ENCODE assay signal across 19 mouse cellular contexts in genomic region chr15:12877934-12878333, GRCm38 (mm10). TPM values are rescaled to one million over a fixed set of nuclear protein-coding genes. Genes with fewer than 3 reads are reported as not detected.
DNase-seq lines count a peak whose midpoint lies in the region; ATAC-seq and TF ChIP-seq lines count a peak whose summit lies in the region.
"Had no signal": no experiment of that assay in that cellular context is flagged by ENCODE, and none has a peak within 500 bp of the region (broad histone marks: within the 10 kb centered on the region; RNA-seq: fewer than 3 reads in every experiment).

No protein-coding gene starts in this region.

- no peak for TF ChIP-seq POLR2A in myocyte (IDR thresholded peaks at IDR 0.05; ENCODE audit: insufficient read length, low read depth)

- 93% methylated on average over 12 of the region's 12 CpGs for WGBS in heart, embryonic 10.5 days

- ATAC-seq in frontal cortex, adult (ENCODE audit: low TSS enrichment), result no peak
- ATAC-seq: activated CD4-positive, CD25-positive, alpha-beta regulatory T cell, adult 4 months; CD4-positive, CD25-positive, alpha-beta regulatory T cell, adult 4 months; Patski had no signal

- H3K4me1 ChIP-seq in heart, embryonic 10.5 days, result 0 out of 2 replicates have a peak, but pooled peaks cover 3% of the 10 kb centered on the region

- H3K4me3 ChIP-seq in heart, embryonic 10.5 days, result no peak overlapping the region
- no peak overlapping the region for H3K4me3 ChIP-seq in myocyte

- H3ac ChIP-seq in myocyte (ENCODE audit: control insufficient read depth, insufficient read length), result no peak overlapping the region

- peak; percentile 54 for DNase-seq in heart, embryonic 10.5 days (ENCODE audit: low spot score)
- DNase-seq in heart, postnatal 36 days, result no peak
- DNase-seq: adrenal gland, adult 2 months; adrenal gland, adult 8-10 months; adrenal gland, postnatal 10 days; adrenal gland, postnatal 14 days; adrenal gland, postnatal 25 days; adrenal gland, postnatal 36 days; B cell, adult 2 months; cerebellum, adult 11 months; cerebellum, adult 11-12 months; cerebellum, adult 18-20 months had no signal

- H3K4me2 ChIP-seq in myocyte (ENCODE audit: low read depth), result no peak overlapping the region

- H3K9me3 ChIP-seq in heart, embryonic 10.5 days, result no peaks in the 10 kb centered on the region
- H3K9me3 ChIP-seq: G1E had no signal

- intact Hi-C loops in heart, postnatal 36 days (cut with DNase I), result no loop called here

- peaks cover 72% of the 10 kb centered on the region for H3K36me3 ChIP-seq in heart, embryonic 10.5 days
- H3K36me3 ChIP-seq in myocyte (ENCODE audit: control insufficient read depth, insufficient read depth), result peaks cover 31% of the 10 kb centered on the region

- no peaks in the 10 kb centered on the region for H3K27me3 ChIP-seq in heart, embryonic 10.5 days (ENCODE audit: insufficient read depth, poor library complexity, severe bottlenecking)
- H3K27me3 ChIP-seq in myocyte (ENCODE audit: control insufficient read depth, insufficient read depth, insufficient read length), result no peaks in the 10 kb centered on the region
- H3K27me3 ChIP-seq: CH12.LX, Patski had no signal

- H3K27ac ChIP-seq in heart, embryonic 10.5 days, result no peak overlapping the region

- H3K79me2 ChIP-seq in myocyte (ENCODE audit: control insufficient read depth, insufficient read depth), result no peaks in the 10 kb centered on the region

TF ChIP-seq in myocyte, 11 proteins besides CTCF, POLR2A, EP300 and RAD21:
- TF ChIP-seq MYOD1 (IDR thresholded peaks at IDR 0.05; ENCODE audit: control insufficient read depth in 1 of 3, insufficient read length in 2 of 3, low read depth in 2 of 3), result peak in 1 of 3 experiments; percentile 64
- TF ChIP-seq REST (IDR thresholded peaks at IDR 0.05; ENCODE audit: insufficient read depth, insufficient read length), result no peak
- TF ChIP-seq POLR2AphosphoS2 (IDR thresholded peaks at IDR 0.05; ENCODE audit: insufficient read length, low read depth), result no peak
- TF ChIP-seq SRF (IDR thresholded peaks at IDR 0.05; ENCODE audit: control insufficient read depth, insufficient read length, low read depth), result no peak
- TF ChIP-seq MAX (IDR thresholded peaks at IDR 0.05; ENCODE audit: low read depth), result no peak
- TF ChIP-seq TCF12 (IDR thresholded peaks at IDR 0.05; ENCODE audit: insufficient read depth, poor library complexity, severe bottlenecking), result no peak
- no peak for TF ChIP-seq TCF3 (IDR thresholded peaks at IDR 0.05; ENCODE audit: insufficient read length, low read depth)
- no peak for TF ChIP-seq CEBPB (IDR thresholded peaks at IDR 0.05; ENCODE audit: insufficient read depth, poor library complexity, severe bottlenecking)
- TF ChIP-seq USF1 (IDR thresholded peaks at IDR 0.05; ENCODE audit: low read depth), result no peak
- no peak for TF ChIP-seq E2F4 (IDR thresholded peaks at IDR 0.05; ENCODE audit: insufficient read depth)
- TF ChIP-seq MYOG (IDR thresholded peaks at IDR 0.05; ENCODE audit: control insufficient read depth in 1 of 3, insufficient read depth in 1 of 3, insufficient read length in 2 of 3, low read depth in 2 of 3), result peak in 2 of 3 experiments; percentile 44 to 58

RNA-seq across cellular contexts. Expression of gene Drosha, which starts 53.3 kb away (rescaled TPM):
- 47.3 and 52.6 TPM in 2 replicates for polyA plus RNA-seq in heart, embryonic 10.5 days (2016; fragmentation: Nextera tagmentation; extraction: Ambion mirVana)
- 10 to 100 TPM; 35.8 to 39.0 TPM for total RNA-seq in heart, postnatal 36 days (2021)
- 40.4 TPM for polyA plus RNA-seq in myocyte (2012; fragmentation: generic; extraction: Trizol)

RNA-seq across cellular contexts. Expression of gene 6030458C11Rik, which starts 53.5 kb away (rescaled TPM):
- 39.8 and 42.3 TPM in 2 replicates for polyA plus RNA-seq in heart, embryonic 10.5 days (2016; fragmentation: Nextera tagmentation; extraction: Ambion mirVana)
- 10 to 100 TPM; 12.5 to 13.7 TPM for total RNA-seq in heart, postnatal 36 days (2021)
- 12.7 TPM for polyA plus RNA-seq in myocyte (2012; fragmentation: generic; extraction: Trizol)
